Mouse (Mus musculus): ENCODE data around the gene Rab10. TPM values are rescaled to one million over a fixed set of nuclear protein-coding genes. Genes with fewer than 3 reads are reported as not detected.

Rab10 gene
- polyA plus RNA-seq, 1 experiment from 2014 or later = 87.7 TPM

- Histone ChIP-seq H3K9me3 (no peaks in the 10 kb centered on the region), H3K4me3 (no peak overlapping the region), H3K36me3 (peaks cover 40% of the 10 kb centered on the region), H3K27ac (no peak overlapping the region), H3K27me3 (ENCODE audit: insufficient read depth, poor library complexity, severe bottlenecking) (no peaks in the 10 kb centered on the region), H3K4me1 (no peaks in the 10 kb centered on the region)
- 94% methylated on average over 6 of the region's 6 CpGs for WGBS
- no peak for DNase-seq (ENCODE audit: low spot score)
Measured at GRCm38 (mm10) chr12:3246091-3246490, 63.7 kb downstream of the Rab10 start.

- H3K9me3 ChIP-seq = peaks cover 24% of the 10 kb centered on the region
- DNase-seq (ENCODE audit: low spot score) = no peak
- WGBS = 95% methylated on average over 1 of the region's 1 CpGs
Measured at GRCm38 (mm10) chr12:3239544-3239943, 70.2 kb downstream of the Rab10 start.

GRCm38 (mm10) chr12:3238361-3239051, 71.3 kb downstream of the Rab10 start:
- Histone ChIP-seq H3K27me3 (ENCODE audit: insufficient read depth, poor library complexity, severe bottlenecking) (no peaks in the 10 kb centered on the region), H3K9me3 (peaks cover 24% of the 10 kb centered on the region), H3K4me1 (peaks cover 4% of the 10 kb centered on the region; the same call in 1 of the 2 replicates), H3K27ac (no peak overlapping the region), H3K4me3 (no peak overlapping the region), H3K36me3 (peaks cover 46% of the 10 kb centered on the region)
- WGBS = 94% methylated on average over 16 of the region's 16 CpGs
- DNase-seq (ENCODE audit: low spot score) = no peak

More at GRCm38 (mm10) chr12:3239544-3239943, 70.2 kb downstream of the Rab10 start:
- Histone ChIP-seq H3K36me3 (peaks cover 46% of the 10 kb centered on the region), H3K4me3 (no peak overlapping the region), H3K4me1 (peaks cover 4% of the 10 kb centered on the region; the same call in 1 of the 2 replicates), H3K27ac (no peak overlapping the region), H3K27me3 (ENCODE audit: insufficient read depth, poor library complexity, severe bottlenecking) (no peaks in the 10 kb centered on the region)

GRCm38 (mm10) chr12:3237799-3238198, 72.0 kb downstream of the Rab10 start:
- Histone ChIP-seq H3K4me3 (no peak overlapping the region), H3K36me3 (peaks cover 46% of the 10 kb centered on the region)

GRCm38 (mm10) chr12:3236831-3237681, 72.7 kb downstream of the Rab10 start:
- no peak for DNase-seq (ENCODE audit: low spot score)
- H3K4me1 ChIP-seq = peaks cover 4% of the 10 kb centered on the region; the same call in 1 of the 2 replicates
- WGBS = 95% methylated on average over 12 of the region's 12 CpGs
- no peaks in the 10 kb centered on the region for H3K27me3 ChIP-seq (ENCODE audit: insufficient read depth, poor library complexity, severe bottlenecking)
- H3K27ac ChIP-seq = no peak overlapping the region
- H3K9me3 ChIP-seq = peaks cover 24% of the 10 kb centered on the region
- H3K4me3 ChIP-seq = peak overlapping the region; percentile 64; the same call in 1 of the 2 replicates
- peaks cover 46% of the 10 kb centered on the region for H3K36me3 ChIP-seq

More at GRCm38 (mm10) chr12:3237799-3238198, 72.0 kb downstream of the Rab10 start:
- Histone ChIP-seq H3K27ac (no peak overlapping the region), H3K27me3 (ENCODE audit: insufficient read depth, poor library complexity, severe bottlenecking) (no peaks in the 10 kb centered on the region), H3K4me1 (peaks cover 4% of the 10 kb centered on the region; the same call in 1 of the 2 replicates), H3K9me3 (peaks cover 24% of the 10 kb centered on the region)
- 91% methylated on average over 5 of the region's 5 CpGs for WGBS
- DNase-seq (ENCODE audit: low spot score) = no peak

GRCm38 (mm10) chr12:3236163-3236641, 73.6 kb downstream of the Rab10 start:
- DNase-seq (ENCODE audit: low spot score) = no peak
- WGBS = 74% methylated on average over 14 of the region's 14 CpGs
- H3K27me3 ChIP-seq (ENCODE audit: insufficient read depth, poor library complexity, severe bottlenecking) = no peaks in the 10 kb centered on the region
- peaks cover 24% of the 10 kb centered on the region for H3K9me3 ChIP-seq
- peaks cover 4% of the 10 kb centered on the region; the same call in 1 of the 2 replicates for H3K4me1 ChIP-seq
- peak overlapping the region; percentile 84; the same call in 1 of the 2 replicates for H3K27ac ChIP-seq
- H3K36me3 ChIP-seq = peaks cover 46% of the 10 kb centered on the region
- H3K4me3 ChIP-seq = peak overlapping the region; percentile 64

- DNase-seq (ENCODE audit: low spot score) = peak; percentile 95
- Histone ChIP-seq H3K36me3 (peaks cover 44% of the 10 kb centered on the region), H3K4me3 (peak overlapping the region; percentile 64), H3K9me3 (peaks cover 24% of the 10 kb centered on the region), H3K4me1 (peaks cover 4% of the 10 kb centered on the region; the same call in 1 of the 2 replicates), H3K27ac (peak overlapping the region; percentile 84), H3K27me3 (ENCODE audit: insufficient read depth, poor library complexity, severe bottlenecking) (no peaks in the 10 kb centered on the region)
- 17% methylated on average over 39 of the region's 39 CpGs for WGBS
Measured at GRCm38 (mm10) chr12:3235646-3236161, 74.1 kb downstream of the Rab10 start.

GRCm38 (mm10) chr12:3235124-3235631, 74.6 kb downstream of the Rab10 start:
- Histone ChIP-seq H3K9me3 (peaks cover 23% of the 10 kb centered on the region), H3K4me1 (peaks cover 4% of the 10 kb centered on the region; the same call in 1 of the 2 replicates), H3K27ac (peak overlapping the region; percentile 84), H3K36me3 (peaks cover 39% of the 10 kb centered on the region), H3K4me3 (peak overlapping the region; percentile 64), H3K27me3 (ENCODE audit: insufficient read depth, poor library complexity, severe bottlenecking) (no peaks in the 10 kb centered on the region)
- peak; percentile 96 for DNase-seq (ENCODE audit: low spot score)
- WGBS = 23% methylated on average over 36 of the region's 36 CpGs

GRCm38 (mm10) chr12:3234061-3234460, 75.7 kb downstream of the Rab10 start:
- peaks cover 28% of the 10 kb centered on the region for H3K36me3 ChIP-seq
- 94% methylated on average over 1 of the region's 1 CpGs for WGBS

GRCm38 (mm10) chr12:3223352-3223751, 86.4 kb downstream of the Rab10 start:
- DNase-seq (ENCODE audit: low spot score) = no peak
- no peaks in the 10 kb centered on the region for H3K27me3 ChIP-seq (ENCODE audit: insufficient read depth, poor library complexity, severe bottlenecking)
- H3K4me1 ChIP-seq = no peaks in the 10 kb centered on the region
- no peaks in the 10 kb centered on the region for H3K9me3 ChIP-seq
- WGBS = 63% methylated on average over 2 of the region's 2 CpGs
- no peaks in the 10 kb centered on the region for H3K36me3 ChIP-seq
- no peak overlapping the region for H3K27ac ChIP-seq
- H3K4me3 ChIP-seq = no peak overlapping the region

More at GRCm38 (mm10) chr12:3234061-3234460, 75.7 kb downstream of the Rab10 start:
- Histone ChIP-seq H3K27ac (no peak overlapping the region), H3K9me3 (peaks cover 16% of the 10 kb centered on the region), H3K4me1 (peaks cover 4% of the 10 kb centered on the region; the same call in 1 of the 2 replicates), H3K4me3 (no peak overlapping the region), H3K27me3 (ENCODE audit: insufficient read depth, poor library complexity, severe bottlenecking) (no peaks in the 10 kb centered on the region)
- DNase-seq (ENCODE audit: low spot score) = no peak

GRCm38 (mm10) chr12:3210181-3210580, 99.6 kb downstream of the Rab10 start:
- no peak for DNase-seq (ENCODE audit: low spot score)
- no peak overlapping the region for H3K27ac ChIP-seq
- no peaks in the 10 kb centered on the region for H3K27me3 ChIP-seq (ENCODE audit: insufficient read depth, poor library complexity, severe bottlenecking)
- H3K4me3 ChIP-seq = no peak overlapping the region
- H3K36me3 ChIP-seq = no peaks in the 10 kb centered on the region
- 56% methylated on average over 2 of the region's 2 CpGs for WGBS
- H3K4me1 ChIP-seq = no peaks in the 10 kb centered on the region
- no peaks in the 10 kb centered on the region for H3K9me3 ChIP-seq

GRCm38 (mm10) chr12:3209163-3209562, 100.6 kb downstream of the Rab10 start:
- H3K27ac ChIP-seq = no peak overlapping the region
- H3K4me3 ChIP-seq = no peak overlapping the region
- no peaks in the 10 kb centered on the region for H3K9me3 ChIP-seq
- H3K4me1 ChIP-seq = no peaks in the 10 kb centered on the region
- no peaks in the 10 kb centered on the region for H3K36me3 ChIP-seq
- no peaks in the 10 kb centered on the region for H3K27me3 ChIP-seq (ENCODE audit: insufficient read depth, poor library complexity, severe bottlenecking)
- WGBS = 54% methylated on average over 1 of the region's 1 CpGs
- no peak for DNase-seq (ENCODE audit: low spot score)

Data from heart, embryonic 10.5 days (tissue).